Mouse (Mus musculus): ENCODE results near the gene Dst.

The Dst gene

GRCm38 (mm10) chr1:33908191-33908962, at the start of gene Dst:
TSS of gene Dst (plus strand) at chr1:33908225.
- no peak for DNase-seq (ENCODE audit: low read depth, low spot score)

- DNase-seq (ENCODE audit: low read depth, low spot score) = no peak
These were observed 39.0 kb upstream of the Dst start for GRCm38 (mm10) chr1:33869031-33869430.

- DNase-seq (ENCODE audit: low read depth, low spot score) = no peak
These were observed 38.6 kb upstream of the Dst start for GRCm38 (mm10) chr1:33869437-33869836.

- DNase-seq (ENCODE audit: low read depth, low spot score) = no peak
These were observed 34.5 kb upstream of the Dst start for GRCm38 (mm10) chr1:33873561-33873960.

- DNase-seq (ENCODE audit: low read depth, low spot score) = peak; percentile 9
These were observed 32.3 kb upstream of the Dst start for GRCm38 (mm10) chr1:33875691-33876090.

- no peak for DNase-seq (ENCODE audit: low read depth, low spot score)
These were observed 31.6 kb upstream of the Dst start for GRCm38 (mm10) chr1:33876416-33876815.

- no peak for DNase-seq (ENCODE audit: low read depth, low spot score)
These were observed 29.9 kb upstream of the Dst start for GRCm38 (mm10) chr1:33878170-33878569.

GRCm38 (mm10) chr1:33883102-33883839, 24.8 kb upstream of the Dst start:
- DNase-seq (ENCODE audit: low read depth, low spot score) = no peak

GRCm38 (mm10) chr1:33892784-33893183, 15.2 kb upstream of the Dst start:
- peak; percentile 20 for DNase-seq (ENCODE audit: low read depth, low spot score)

- DNase-seq (ENCODE audit: low read depth, low spot score) = no peak
These were observed 11.9 kb upstream of the Dst start for GRCm38 (mm10) chr1:33896116-33896515.

GRCm38 (mm10) chr1:33896666-33897065, 11.4 kb upstream of the Dst start:
- DNase-seq (ENCODE audit: low read depth, low spot score) = no peak

GRCm38 (mm10) chr1:33897426-33897825, 10.6 kb upstream of the Dst start:
- no peak for DNase-seq (ENCODE audit: low read depth, low spot score)

GRCm38 (mm10) chr1:33898373-33898772, 9.7 kb upstream of the Dst start:
- DNase-seq (ENCODE audit: low read depth, low spot score) = no peak

- no peak for DNase-seq (ENCODE audit: low read depth, low spot score)
These were observed 7.8 kb upstream of the Dst start for GRCm38 (mm10) chr1:33900175-33900574.

GRCm38 (mm10) chr1:33903587-33903986, 4.4 kb upstream of the Dst start:
- no peak for DNase-seq (ENCODE audit: low read depth, low spot score)

GRCm38 (mm10) chr1:33906216-33906615, 1.8 kb upstream of the Dst start:
- DNase-seq (ENCODE audit: low read depth, low spot score) = no peak

- DNase-seq (ENCODE audit: low read depth, low spot score) = no peak
These were observed 1.1 kb upstream of the Dst start for GRCm38 (mm10) chr1:33906927-33907326.

GRCm38 (mm10) chr1:33907421-33908190, 419 bp upstream of the Dst start, which contains the start of gene Bend6:
TSS of gene Bend6 (minus strand) at chr1:33907816.
- DNase-seq (ENCODE audit: low read depth, low spot score) = peak; percentile 54

- DNase-seq (ENCODE audit: low read depth, low spot score) = no peak
These were observed 3.6 kb downstream of the Dst start for GRCm38 (mm10) chr1:33911589-33911988.

- no peak for DNase-seq (ENCODE audit: low read depth, low spot score)
These were observed 8.5 kb downstream of the Dst start for GRCm38 (mm10) chr1:33916554-33916953.

- no peak for DNase-seq (ENCODE audit: low read depth, low spot score)
These were observed 14.9 kb downstream of the Dst start for GRCm38 (mm10) chr1:33922975-33923374.

- no peak for DNase-seq (ENCODE audit: low read depth, low spot score)
These were observed 17.3 kb downstream of the Dst start for GRCm38 (mm10) chr1:33925283-33925682.

All from embryo, embryonic 11.5 days (tissue).